Mouse (Mus musculus) limb, embryonic 10.5 days (tissue): ENCODE data around the gene Slc2a3. TPM values are rescaled to one million over a fixed set of nuclear protein-coding genes. Genes with fewer than 3 reads are reported as not detected.
"Not testable (repeated sequence)": the region's sequence is repeated elsewhere in the genome, so short reads cannot be mapped to it uniquely, and the experiment has no call there.

ENCODE experiments used
- DNase-seq: peaks from one replicate; pipeline ENCODE4 v3.0.0-alpha.2; 2017; ENCODE audit warnings: low spot score
- H3K27ac ChIP-seq: fragments of 300-500 bp; sonication (generic); 2 replicates; pipeline ENCODE4 v1.5.1; 2016; ENCODE audit warnings: mild to moderate bottlenecking
- H3K27me3 ChIP-seq: fragments of 300-500 bp; sonication (generic); 2 replicates; pipeline ENCODE4 v1.6.1; 2016; ENCODE audit warnings: low read depth, mild to moderate bottlenecking; ENCODE audit not compliant: poor library complexity, severe bottlenecking
- H3K36me3 ChIP-seq: fragments of 300-500 bp; sonication (generic); 2 replicates; pipeline ENCODE4 v1.6.1; 2016; ENCODE audit warnings: mild to moderate bottlenecking, moderate library complexity
- H3K4me1 ChIP-seq: fragments of 300-500 bp; sonication (generic); 2 replicates; pipeline ENCODE4 v1.6.1; 2016
- H3K4me3 ChIP-seq: fragments of 300-500 bp; sonication (generic); 2 replicates; pipeline ENCODE4 v1.5.1; 2016; ENCODE audit warnings: mild to moderate bottlenecking, moderate library complexity
- H3K9me3 ChIP-seq: fragments of 300-500 bp; sonication (generic); replicated peaks from 2 replicates; pipeline ENCODE4 v1.6.1; 2016; ENCODE audit warnings: mild to moderate bottlenecking
- WGBS: fragments of 180-500 bp; shearing (Covaris S2); methylation state at CpG from one replicate; pipeline ENCODE4 v1.1.7; 2016; 5-methylcytosine and 5-hydroxymethylcytosine counted together
- polyA plus RNA-seq: library from polyadenylated mRNA; unstranded; fragments of >200 nt; fragmentation: Nextera tagmentation; extraction: Ambion mirVana; gene quantifications from 2 replicates; pipeline ENCODE4 v1.2.1, GENCODE M21; 2016

Slc2a3 gene
- polyA plus RNA-seq, 1 experiment from 2014 or later, result 74.0 TPM

DNA sequence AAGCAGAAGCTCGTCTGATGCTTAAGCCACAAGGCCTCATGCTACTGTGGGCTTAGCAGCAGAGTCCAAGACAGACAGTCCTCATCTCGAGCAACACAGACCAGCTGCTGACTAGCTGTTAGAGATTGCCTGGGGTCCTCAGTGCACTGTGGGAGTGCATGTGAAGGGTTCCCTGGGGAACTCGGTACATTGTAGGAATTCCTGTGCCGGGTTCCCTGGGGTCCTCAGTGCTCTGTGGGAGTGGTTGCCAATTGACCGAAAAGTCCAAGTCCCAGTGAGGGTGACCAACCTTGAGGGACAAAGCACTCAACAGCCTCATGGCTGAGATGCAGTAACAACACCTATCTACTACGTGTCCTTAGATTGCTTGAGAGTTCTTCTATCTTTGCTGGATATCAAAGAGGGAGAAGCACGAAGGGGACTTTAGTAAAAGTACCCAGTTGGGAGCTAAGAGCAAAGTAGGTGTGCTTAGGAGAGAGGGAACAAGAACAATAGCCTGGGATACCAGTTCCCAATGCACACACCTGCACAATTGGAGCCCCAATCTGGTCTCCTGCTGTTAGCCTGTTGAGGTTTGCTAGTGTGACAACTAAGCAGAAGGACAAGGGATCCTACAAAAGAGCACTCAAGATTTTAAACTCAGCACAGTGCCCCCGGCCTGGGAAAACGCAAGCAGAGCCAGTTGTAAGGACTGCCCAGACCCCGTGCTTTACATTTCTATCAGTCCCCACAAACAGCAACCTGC is 56.8 kb downstream of the Slc2a3 start:
- DNase-seq, result no peak
- Histone ChIP-seq H3K4me3 (no peak overlapping the region), H3K4me1 (peaks cover 7% of the 10 kb centered on the region), H3K9me3 (no peaks in the 10 kb centered on the region), H3K36me3 (no peaks in the 10 kb centered on the region), H3K27me3 (peaks cover 58% of the 10 kb centered on the region), H3K27ac (no peak overlapping the region)
- WGBS, result 23% methylated on average over 10 of the region's 10 CpGs

DNA sequence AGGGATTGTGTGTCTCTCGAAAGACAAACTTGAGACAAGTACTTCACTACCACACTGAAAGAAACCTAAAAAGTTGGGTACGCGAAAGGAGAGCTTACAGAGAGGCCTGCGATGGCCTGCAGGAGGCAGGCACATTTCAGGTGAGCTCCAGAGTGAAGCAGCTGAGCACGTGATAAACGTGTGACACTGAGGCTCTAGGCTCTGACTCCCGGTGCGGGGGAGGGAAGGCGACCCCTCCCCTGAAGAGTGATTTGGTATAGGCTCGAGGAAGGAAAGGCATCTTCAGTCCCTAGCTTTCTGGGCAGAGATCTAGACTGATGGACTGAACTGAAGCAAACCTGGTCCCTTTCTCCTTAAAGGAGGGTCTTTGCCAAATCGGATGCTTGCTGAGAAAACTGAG is 58.1 kb downstream of the Slc2a3 start:
- peaks cover 7% of the 10 kb centered on the region for H3K4me1 ChIP-seq
- H3K36me3 ChIP-seq, result no peaks in the 10 kb centered on the region
- H3K27me3 ChIP-seq, result peaks cover 58% of the 10 kb centered on the region
- peak; percentile 40 for DNase-seq
- H3K9me3 ChIP-seq, result no peaks in the 10 kb centered on the region
- 14% methylated on average over 11 of the region's 11 CpGs for WGBS
- H3K27ac ChIP-seq, result no peak overlapping the region
- H3K4me3 ChIP-seq, result no peak overlapping the region

DNA sequence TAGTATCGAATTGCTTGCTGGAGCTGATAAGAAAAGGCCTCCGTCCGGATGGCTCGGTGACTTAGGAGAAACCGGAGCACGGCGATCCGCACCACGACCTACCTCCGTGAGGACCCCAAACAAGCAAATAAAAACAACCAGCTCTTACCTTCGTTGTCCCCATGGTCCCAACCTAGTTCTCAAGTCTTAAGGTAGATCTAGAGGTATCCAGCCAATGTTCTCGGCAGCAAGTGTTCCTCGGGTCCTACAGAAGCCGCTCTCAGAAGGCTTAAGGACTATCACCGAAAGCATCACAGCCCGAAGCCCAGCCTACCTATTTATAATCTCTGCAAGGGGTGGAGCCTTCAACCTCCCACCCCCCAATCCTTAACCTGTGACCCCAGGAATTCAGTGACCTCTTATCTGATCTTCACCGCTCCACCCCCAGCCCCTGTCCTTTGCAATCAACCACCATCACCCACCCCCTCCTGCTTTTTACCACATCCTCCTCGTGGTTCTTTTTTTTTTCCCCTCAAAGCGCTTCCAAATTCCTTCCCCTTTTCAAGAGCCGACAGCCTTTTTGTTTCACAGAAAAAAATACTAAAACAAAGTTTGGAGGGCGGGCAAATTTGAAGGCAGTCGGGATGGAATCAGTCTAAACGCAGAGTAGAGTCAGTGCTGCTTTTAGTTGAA is 59.1 kb downstream of the Slc2a3 start:
- no peaks in the 10 kb centered on the region for H3K36me3 ChIP-seq
- H3K4me3 ChIP-seq, result peak overlapping the region; percentile 56
- peak; percentile 48 for DNase-seq
- peak overlapping the region; percentile 61; the same call in 1 of the 2 replicates for H3K27ac ChIP-seq
- peaks cover 7% of the 10 kb centered on the region for H3K4me1 ChIP-seq
- H3K9me3 ChIP-seq, result no peaks in the 10 kb centered on the region
- WGBS, result under 1% methylated on average over 23 of the region's 23 CpGs
- H3K27me3 ChIP-seq, result peaks cover 58% of the 10 kb centered on the region

DNA sequence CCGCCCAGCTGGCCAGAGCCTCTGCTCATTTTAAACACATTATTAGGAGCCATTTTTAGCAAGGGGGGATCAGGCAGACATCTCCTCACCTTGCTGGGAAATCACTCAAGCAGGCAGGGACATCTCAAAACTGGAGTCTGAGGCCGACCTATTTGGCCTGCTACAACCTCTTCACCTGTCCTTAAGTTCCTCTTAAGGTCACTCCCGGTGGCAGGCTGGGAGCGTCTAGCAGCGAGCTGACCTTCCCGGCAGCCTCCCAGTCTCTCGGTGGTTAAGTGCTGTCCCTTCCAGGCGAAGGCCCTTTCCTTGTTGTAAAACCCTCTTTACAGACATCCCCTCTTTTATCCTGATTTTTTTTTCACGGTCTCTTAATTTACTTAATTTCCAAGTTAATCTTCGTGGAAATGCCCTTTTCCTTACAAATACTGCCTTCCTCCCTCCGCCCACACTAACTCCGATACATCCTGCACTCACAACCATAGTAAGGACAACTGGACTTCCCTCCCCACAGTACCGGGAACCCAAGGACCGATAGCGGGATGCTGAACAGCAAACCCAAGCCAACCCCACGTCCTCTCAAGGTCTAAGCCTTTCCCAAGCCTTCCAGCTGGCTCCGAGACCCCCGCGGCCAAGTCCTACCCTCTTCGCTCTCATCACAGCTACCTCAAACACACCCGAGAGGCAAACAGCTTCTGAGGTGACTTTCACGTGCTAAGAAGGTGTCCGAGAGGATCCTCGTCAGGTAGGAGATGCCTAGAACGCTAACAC is 59.8 kb downstream of the Slc2a3 start:
- Histone ChIP-seq H3K36me3 (no peaks in the 10 kb centered on the region), H3K4me3 (peak overlapping the region; percentile 56), H3K27ac (peak overlapping the region; percentile 61; the same call in 1 of the 2 replicates), H3K4me1 (peaks cover 7% of the 10 kb centered on the region), H3K27me3 (peaks cover 58% of the 10 kb centered on the region), H3K9me3 (no peaks in the 10 kb centered on the region)
- DNase-seq, result peak; percentile 57
- 2% methylated on average over 25 of the region's 25 CpGs for WGBS

DNA sequence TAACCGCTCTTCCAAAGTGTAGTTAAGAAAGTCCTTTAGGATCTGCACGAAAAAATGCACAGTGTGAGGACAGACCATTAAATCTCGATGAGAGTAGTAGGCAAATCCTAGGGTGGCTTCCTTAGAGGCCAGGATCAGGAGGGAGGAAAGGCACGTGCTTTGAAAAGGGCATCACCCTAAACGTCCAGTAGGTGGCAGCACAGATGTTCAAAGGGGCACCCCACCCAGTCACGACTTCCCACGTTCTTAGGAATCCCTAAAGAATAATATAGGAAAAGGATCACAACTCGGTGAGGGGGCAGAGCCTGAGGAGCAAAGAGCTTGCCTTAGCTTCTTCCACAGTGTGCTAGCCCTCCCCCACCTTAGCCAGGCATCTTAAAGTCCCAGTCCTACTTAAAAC is 61.5 kb downstream of the Slc2a3 start:
- no peak overlapping the region for H3K4me3 ChIP-seq
- H3K27me3 ChIP-seq, result peaks cover 49% of the 10 kb centered on the region
- no peak overlapping the region for H3K27ac ChIP-seq
- H3K9me3 ChIP-seq, result no peaks in the 10 kb centered on the region
- H3K36me3 ChIP-seq, result no peaks in the 10 kb centered on the region
- WGBS, result 17% methylated on average over 8 of the region's 8 CpGs
- H3K4me1 ChIP-seq, result peaks cover 7% of the 10 kb centered on the region
- peak; percentile 77 for DNase-seq

DNA sequence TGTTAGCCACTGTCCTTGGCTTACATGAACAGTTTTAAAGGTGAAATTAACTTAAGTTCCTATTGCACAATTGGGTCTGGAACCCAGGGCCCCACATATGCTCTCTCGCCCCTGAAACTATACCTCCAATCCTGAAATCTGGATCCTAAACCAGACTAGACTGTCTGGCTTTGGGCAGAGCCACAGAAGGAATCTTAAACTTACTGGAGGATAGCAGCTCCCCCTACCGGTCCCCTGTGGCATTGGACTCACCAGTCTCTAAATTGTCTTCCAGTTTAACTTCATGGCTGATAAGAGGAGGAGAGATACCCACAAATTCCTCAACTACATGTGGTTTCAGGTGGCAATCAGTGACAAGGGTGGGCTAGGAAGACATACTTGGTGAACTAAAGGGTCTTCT is 81.5 kb downstream of the Slc2a3 start:
- peak; percentile 63 for DNase-seq
- Histone ChIP-seq H3K27ac (no peak overlapping the region), H3K4me3 (no peak overlapping the region), H3K27me3 (no peaks in the 10 kb centered on the region), H3K9me3 (no peaks in the 10 kb centered on the region), H3K36me3 (no peaks in the 10 kb centered on the region), H3K4me1 (peaks cover 4% of the 10 kb centered on the region)
- 32% methylated on average over 2 of the region's 2 CpGs for WGBS

DNA sequence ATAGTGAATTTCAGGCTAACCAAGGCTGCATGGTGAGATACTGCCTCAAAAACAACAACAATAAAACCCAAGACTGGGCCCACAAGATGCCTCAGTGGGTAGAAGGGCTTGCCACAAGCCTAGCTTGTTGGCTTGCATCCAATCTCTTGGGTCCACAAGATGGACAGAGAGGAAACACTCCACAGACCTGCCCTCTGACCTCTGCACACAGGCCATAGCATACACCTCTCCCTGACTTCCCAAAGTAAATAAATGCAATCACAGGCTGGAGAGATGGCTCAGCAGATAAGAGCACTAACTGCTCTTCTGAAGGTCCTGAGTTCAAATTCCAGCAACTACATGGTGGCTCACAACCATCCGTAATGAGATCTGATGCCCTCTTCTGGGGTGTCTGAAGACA is 83.2 kb downstream of the Slc2a3 start:
- H3K9me3 ChIP-seq, H3K27ac ChIP-seq, H3K4me1 ChIP-seq, DNase-seq, H3K4me3 ChIP-seq, H3K36me3 ChIP-seq, H3K27me3 ChIP-seq: not testable (repeated sequence)
- 93% methylated on average over 1 of the region's 1 CpGs for WGBS

DNA sequence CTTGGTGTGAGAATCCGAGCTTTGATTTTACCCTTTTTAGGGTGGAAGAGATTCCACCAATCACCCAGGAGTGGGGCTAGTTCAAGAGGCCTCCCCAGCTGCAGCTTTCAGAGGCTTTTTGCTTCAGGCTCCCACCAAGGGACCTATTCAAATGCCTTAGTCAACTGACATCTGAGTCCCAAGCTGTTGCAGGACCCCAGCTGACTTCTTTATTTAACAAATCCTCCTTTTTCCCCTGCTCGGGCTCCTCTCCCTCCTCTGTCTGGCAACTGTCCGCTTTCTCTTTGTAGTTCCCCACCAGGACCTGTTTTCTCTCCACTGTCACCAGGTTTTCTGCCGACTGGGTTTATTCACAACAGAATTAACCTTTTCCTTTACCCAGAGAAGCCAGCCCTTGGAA is 85.6 kb downstream of the Slc2a3 start:
- Histone ChIP-seq H3K4me1 (peaks cover 4% of the 10 kb centered on the region), H3K27ac (no peak overlapping the region), H3K36me3 (no peaks in the 10 kb centered on the region), H3K4me3 (no peak overlapping the region), H3K9me3 (no peaks in the 10 kb centered on the region), H3K27me3 (no peaks in the 10 kb centered on the region)
- DNase-seq, result no peak
- WGBS, result 6% methylated on average over 4 of the region's 4 CpGs

DNA sequence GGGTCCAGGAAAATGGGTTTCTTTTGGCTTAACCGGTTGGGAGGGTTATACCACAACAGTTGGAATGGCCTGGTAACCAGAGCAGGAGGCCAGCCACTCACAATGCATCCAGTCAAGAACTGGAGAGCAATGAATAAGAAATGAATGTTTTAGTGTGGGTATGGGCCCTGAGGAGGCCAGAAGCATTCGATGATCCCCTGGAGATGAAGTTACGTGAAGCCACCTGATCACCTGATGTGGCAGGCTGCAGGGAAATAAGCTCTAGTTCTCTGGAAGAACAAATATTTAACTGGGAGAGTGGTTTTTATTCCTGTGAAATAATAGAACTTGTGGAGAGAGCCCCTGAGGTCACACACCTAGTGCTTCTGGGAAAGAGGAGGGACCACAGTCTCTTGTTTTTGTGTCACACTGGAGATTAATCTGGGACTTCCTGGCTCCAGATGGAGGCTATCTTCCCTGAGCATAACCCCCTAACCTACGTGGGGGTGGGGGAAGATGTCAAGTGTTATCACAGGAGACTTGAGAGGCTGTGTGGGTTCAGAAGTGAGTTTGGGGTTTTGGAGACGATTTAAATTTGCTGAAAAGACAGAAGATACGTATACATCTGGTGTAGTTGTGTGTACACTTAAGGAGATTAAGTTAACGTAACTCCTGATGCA is 86.6 kb downstream of the Slc2a3 start:
- no peak for DNase-seq
- Histone ChIP-seq H3K9me3 (no peaks in the 10 kb centered on the region), H3K4me1 (peaks cover 4% of the 10 kb centered on the region), H3K27me3 (no peaks in the 10 kb centered on the region), H3K27ac (no peak overlapping the region), H3K36me3 (no peaks in the 10 kb centered on the region), H3K4me3 (no peak overlapping the region)
- WGBS, result 67% methylated on average over 7 of the region's 7 CpGs

DNA sequence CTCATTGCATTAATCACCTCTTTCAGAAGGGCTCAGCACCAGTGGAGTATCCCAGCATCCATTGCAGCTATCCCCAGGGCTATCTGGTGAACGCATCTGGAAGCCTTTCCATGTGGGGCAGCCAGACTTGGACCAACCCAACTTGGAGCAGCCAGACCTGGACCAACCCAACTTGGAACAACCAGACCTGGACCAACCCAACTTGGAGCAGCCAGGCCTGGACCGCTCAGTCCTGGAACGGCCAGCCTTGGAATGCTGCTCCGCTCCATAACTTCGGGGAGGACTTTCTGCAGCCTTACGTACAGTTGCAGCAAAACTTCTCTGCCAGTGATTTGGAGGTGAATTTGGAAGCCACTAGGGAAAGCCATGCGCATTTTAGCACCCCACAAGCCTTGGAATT is 88.3 kb downstream of the Slc2a3 start:
- H3K9me3 ChIP-seq, H3K4me1 ChIP-seq, H3K27ac ChIP-seq, H3K4me3 ChIP-seq, H3K27me3 ChIP-seq, DNase-seq, H3K36me3 ChIP-seq: not testable (repeated sequence)
- 88% methylated on average over 7 of the region's 7 CpGs for WGBS

DNA sequence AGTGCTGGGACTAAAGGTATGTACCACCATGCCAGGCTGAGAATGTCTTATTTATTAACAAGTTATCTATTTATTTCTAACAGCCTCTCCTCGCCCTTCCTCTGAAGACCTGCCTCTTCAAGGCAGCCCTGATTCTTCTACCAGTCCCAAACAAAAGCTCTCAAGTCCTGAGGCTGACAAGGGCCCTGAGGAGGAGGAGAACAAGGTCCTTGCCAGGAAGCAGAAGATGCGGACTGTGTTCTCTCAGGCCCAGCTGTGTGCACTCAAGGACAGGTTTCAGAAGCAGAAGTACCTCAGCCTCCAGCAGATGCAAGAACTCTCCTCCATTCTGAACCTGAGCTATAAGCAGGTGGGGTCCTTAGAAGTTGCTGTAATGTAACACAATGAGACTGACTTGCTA is 90.0 kb downstream of the Slc2a3 start:
- Histone ChIP-seq H3K27ac (no peak overlapping the region), H3K36me3 (no peaks in the 10 kb centered on the region), H3K27me3 (peaks cover 21% of the 10 kb centered on the region), H3K4me3 (no peak overlapping the region), H3K4me1 (peaks cover 4% of the 10 kb centered on the region), H3K9me3 (no peaks in the 10 kb centered on the region)
- DNase-seq, result no peak
- WGBS, result 94% methylated on average over 2 of the region's 2 CpGs

DNA sequence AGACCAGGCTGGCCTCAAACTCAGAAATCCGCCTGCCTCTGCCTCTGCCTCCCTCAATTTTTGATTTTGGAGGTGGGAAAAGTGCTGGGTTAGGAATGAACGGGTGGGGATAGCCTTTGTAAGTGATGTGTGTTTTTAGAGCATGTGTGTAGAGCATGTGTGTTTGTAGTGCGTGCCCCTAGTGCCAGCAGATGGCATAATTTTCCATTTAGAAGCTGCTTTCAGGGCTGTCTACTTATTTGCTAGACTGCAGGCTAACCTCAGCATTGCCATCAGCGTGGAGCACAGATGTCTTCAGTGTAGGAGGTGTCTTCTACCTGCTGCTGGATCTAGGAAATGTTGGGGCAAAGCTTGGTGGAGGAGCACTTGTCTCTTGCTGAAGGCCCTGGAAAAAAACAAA is 92.6 kb downstream of the Slc2a3 start:
- 79% methylated on average over 4 of the region's 4 CpGs for WGBS
- no peaks in the 10 kb centered on the region for H3K4me1 ChIP-seq
- DNase-seq, result no peak
- H3K36me3 ChIP-seq, result no peaks in the 10 kb centered on the region
- no peaks in the 10 kb centered on the region for H3K9me3 ChIP-seq
- no peak overlapping the region for H3K27ac ChIP-seq
- peaks cover 30% of the 10 kb centered on the region for H3K27me3 ChIP-seq
- no peak overlapping the region for H3K4me3 ChIP-seq
